Mouse (Mus musculus) liver (tissue): Measurements from ENCODE around the gene Ccn1.

Experiments used
- DNase-seq: peaks from one replicate; pipeline ENCODE4 v3.0.0-alpha.2; 2020; ENCODE audit warnings: mixed read lengths

Ccn1 gene

GRCm38 (mm10) chr3:145650298-145651011, 674 bp upstream of the Ccn1 start:
- DNase-seq: peak; percentile 36

DNA sequence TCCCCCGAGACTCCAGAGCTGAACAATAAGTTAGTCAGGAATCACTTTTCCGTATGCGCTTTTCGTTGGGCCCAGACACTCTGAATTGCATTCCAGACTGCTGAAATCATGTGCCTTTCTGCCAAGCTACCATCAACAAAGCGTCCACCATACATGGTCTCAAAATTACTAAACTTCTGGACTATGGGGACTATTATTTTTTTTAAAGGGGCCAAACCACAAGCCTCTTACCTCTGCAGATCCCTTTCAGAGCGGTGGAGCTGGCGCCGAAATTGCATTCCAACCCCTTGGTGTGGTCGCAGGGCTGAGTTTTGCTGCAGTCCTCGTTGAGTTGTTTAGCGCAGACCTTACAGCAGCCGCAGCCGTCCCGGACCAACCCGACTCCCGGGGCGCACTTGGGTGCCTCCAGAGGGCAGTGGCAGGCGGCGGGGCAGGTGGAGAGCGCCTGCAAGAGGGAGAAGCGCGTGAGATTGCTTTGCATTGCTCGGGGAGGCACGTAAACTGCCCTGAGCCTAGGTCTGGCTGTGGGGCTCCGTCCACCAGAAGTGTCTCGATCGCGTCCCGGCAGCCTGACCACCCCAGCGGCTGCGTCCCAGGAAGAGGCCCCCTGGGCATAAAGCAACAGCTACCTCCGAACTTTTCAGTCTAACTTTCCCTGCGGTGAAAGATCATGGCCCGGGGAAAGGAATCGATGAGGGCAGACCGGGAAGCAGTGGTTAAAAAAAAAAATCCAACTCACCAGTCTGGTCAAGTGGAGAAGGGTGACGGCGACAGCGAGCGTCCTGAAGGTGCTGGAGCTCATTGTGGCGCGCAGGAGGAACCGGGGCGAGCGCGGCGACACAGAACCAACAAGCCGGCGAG, 560 bp downstream of the Ccn1 start:
- peak; percentile 55 for DNase-seq

DNA sequence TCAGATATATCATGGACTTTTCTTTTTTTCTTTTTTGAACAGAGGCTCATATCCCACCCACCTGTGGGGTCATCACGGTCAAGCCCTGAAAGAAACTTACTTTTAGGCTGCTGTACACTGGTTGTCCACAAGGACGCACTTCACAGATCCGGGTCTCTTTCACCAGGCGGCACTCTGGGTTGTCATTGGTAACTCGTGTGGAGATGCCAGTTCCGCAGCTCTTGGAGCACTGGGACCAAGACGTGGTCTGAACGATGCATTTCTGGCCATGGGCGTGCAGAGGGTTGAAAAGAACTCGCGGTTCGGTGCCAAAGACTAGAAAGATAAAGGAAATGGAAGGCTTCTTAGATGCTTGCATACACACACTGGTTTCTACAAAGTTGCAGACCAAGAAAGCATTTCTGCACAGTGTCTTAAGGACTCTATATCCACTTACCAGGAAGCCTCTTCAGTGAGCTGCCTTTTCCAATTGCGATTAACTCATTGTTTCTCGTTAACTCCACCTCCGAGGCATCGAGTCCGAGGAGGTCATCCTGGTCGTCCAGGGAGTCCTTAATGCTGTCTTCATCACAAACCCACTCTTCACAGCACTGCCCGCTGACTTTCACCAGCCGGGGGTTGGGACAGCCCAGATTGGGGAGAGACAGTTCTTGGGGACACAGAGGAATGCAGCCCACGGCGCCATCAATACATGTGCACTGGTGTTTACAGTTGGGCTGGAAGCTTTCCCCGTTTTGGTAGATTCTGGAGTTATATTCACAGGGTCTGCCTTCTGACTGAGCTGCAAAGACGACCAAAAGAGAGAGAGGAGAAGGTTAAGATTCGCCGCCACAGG, 1.5 kb downstream of the Ccn1 start:
- no peak for DNase-seq

GRCm38 (mm10) chr3:145647416-145647815, 2.4 kb downstream of the Ccn1 start:
- no peak for DNase-seq

DNA sequence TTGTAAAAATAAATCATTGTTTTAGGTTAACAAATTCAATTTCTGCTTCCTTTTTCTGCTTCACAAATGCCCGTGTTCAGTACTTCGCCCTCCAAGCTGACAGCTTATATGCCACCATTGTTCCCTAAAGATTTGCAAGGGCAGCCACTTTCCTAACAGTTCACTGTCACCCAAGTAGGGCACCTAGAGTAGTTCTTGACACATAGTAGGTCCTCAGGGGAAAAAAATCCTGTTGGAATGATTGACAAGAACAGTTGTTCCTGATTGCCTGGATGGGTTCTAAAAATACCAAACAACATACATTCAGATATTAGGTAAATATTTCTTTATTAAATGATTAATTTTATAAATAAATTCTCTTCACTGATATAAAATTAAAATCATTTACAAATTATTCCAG, 3.1 kb downstream of the Ccn1 start:
- no peak for DNase-seq

DNA sequence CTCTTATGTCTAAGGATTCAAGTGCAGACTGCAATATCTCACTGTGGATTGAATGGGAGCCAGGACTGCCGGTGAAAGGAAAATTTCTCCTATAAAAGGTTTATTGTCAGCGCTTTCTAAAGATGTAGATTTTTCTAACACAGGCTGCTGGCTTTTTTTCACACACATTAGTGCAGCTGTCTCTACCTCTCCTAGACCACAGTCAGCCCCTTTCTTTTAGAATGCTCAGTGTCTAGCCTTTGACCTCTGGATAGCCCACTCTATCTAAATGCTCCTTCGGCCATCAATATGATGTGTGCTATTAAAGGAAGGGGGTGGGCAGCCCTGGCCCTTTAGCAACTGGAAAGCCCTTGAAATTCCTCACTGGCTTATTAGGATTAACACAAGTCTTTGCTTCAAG, 3.8 kb downstream of the Ccn1 start:
- no peak for DNase-seq

GRCm38 (mm10) chr3:145645463-145645862, 4.3 kb downstream of the Ccn1 start:
- DNase-seq: no peak

DNA sequence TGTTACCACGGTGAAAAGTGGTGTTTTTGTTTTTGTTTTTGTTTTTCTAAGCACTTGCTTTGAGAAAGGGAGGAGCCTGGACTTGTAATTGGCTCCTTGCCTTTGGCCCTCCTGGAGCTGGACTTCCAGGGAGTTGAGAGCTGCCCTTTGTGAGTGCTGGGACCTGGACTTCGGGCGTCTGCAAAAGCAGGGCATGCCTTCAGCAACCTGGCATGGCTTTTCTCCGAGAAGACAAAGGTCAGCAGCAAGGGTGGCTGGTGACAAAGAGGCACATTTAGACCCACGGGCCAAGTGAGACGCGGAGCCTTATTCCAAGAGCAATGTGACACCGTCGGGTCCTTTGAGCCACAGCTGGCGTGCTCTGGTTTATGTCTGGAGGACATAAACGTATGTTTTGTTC, 6.9 kb downstream of the Ccn1 start:
- DNase-seq: no peak

GRCm38 (mm10) chr3:145641878-145642277, 7.9 kb downstream of the Ccn1 start:
- no peak for DNase-seq

DNA sequence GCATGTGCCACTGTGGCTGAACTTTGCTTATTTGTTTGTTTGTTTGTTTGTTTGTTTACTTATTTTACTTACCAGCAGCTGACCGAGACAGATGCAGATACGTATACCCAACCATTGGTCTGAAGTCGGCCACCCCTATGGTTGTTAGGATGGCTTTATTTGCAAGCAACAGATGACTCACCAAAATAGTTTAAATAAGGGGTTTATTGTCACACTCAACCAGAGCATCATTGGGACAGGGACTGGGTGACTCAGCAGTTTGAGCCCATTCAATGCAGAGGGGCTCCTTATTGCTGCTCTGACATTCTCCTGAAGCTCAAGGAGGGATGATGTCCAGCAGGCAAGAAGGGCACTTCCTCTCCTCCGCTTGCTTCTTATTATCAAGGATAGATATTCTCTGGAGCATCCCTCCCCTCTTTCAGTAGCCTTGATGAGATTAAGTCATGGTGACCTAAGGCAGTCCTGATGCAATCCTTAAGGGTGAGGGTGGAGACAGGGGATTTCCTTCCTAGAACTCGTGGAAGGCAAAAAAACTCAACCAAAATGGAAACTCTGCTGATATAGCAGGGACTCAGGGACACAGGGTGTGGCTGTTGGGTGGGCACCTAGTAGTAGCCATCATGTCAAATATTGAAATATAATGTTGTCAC, 8.6 kb downstream of the Ccn1 start:
- no peak for DNase-seq

DNA sequence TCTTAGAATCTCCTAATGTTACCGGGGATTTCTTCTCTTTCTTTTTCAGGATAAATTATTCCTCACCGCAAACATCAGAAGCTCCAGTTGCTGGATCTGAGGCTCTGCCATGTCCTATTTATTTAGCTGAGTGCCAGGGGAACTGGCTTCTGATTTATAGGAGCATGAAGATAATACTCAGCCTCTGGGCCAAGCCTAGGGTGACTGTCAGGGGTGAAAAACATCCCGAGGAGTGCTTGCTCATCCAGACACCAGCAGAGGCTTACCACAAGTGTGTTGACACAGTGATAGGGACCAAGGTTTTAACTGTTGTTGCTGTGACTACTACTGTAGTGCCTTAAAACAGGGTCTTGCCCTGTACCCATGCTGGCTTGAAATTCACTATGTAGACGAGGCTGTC, 9.2 kb downstream of the Ccn1 start:
- DNase-seq: no peak

DNA sequence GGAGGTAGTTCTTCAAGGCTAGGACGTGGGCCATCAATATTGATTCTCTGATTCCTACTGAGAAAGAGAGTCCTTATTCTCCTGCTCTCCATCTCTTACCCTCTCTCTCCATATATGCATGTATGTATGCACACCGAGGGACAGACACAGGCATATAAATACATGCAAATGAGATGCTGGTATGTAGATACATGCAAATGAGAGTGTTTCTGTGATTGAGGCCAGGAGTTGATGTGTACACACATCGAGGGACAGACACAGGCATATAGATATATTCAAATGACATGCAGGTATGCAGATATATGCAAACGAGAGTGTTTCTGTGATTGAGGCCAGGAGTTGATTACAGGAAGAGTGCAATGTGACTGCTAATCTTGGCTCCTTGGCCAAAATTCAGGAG, 9.6 kb downstream of the Ccn1 start:
- no peak for DNase-seq

- no peak for DNase-seq
Measured at GRCm38 (mm10) chr3:145634002-145634710, 15.6 kb downstream of the Ccn1 start.

- DNase-seq: no peak
Measured at GRCm38 (mm10) chr3:145632888-145633287, 16.9 kb downstream of the Ccn1 start.

GRCm38 (mm10) chr3:145628643-145629042, 21.1 kb downstream of the Ccn1 start:
- DNase-seq: no peak

GRCm38 (mm10) chr3:145627830-145628229, 22.0 kb downstream of the Ccn1 start:
- no peak for DNase-seq

DNA sequence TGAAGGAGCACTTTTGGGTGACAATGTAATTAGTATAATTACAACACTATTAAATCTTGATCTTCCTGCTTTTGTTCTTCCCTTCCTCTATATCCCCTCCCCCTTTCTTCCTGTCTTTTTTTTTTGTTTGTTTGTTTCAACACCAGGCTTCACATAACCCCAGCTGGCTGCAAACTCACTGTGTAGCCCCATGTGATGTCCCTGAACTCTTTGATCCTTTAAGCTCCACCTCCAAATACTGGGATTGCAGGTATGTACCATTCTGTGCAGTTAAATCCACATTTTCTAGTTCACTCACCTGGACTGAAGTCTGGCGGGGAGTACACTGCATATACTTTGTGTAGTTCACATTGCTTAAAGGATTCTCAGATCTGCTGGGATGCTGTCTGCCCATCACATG, 23.7 kb downstream of the Ccn1 start:
- no peak for DNase-seq

- DNase-seq: no peak
Measured at GRCm38 (mm10) chr3:145625546-145625945, 24.2 kb downstream of the Ccn1 start.

DNA sequence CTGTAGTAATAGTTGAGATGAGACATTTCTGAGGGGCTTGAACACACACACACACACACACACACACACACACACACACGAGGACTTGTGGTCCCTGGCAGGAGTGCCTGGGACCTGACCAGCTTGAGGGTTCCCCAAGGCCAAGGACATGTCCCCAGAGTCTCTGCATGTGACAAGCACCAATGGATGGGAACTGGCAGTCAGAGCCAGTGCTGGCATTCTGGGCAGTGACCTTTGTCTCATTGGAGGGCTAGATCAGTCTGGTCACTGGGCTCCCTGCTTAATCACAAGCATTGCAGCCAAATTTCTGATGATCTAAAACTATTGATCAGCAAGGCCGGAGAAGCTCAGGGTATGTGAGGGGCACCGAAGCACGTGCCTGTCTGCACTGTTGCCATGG, 25.0 kb downstream of the Ccn1 start:
- DNase-seq: no peak

DNA sequence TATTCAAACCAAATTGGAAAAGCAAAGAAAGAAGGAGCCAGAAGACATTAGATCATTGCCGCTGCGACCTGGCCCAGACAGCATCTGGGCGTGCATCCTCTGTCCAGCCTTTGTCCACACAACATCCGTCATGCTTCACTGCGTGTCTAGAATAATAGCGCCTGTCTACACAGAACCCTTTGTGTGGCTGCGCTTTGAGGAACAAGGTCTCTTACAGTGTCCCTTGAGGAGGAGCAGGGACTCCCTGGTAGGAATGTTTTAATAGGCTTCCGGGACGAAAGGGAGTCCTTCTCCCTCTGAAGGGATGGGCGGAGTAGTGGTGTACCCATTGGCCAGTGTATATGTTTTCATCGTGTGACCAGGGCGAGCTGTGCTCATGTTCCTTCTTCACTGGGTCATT, 26.7 kb downstream of the Ccn1 start:
- DNase-seq: no peak

DNA sequence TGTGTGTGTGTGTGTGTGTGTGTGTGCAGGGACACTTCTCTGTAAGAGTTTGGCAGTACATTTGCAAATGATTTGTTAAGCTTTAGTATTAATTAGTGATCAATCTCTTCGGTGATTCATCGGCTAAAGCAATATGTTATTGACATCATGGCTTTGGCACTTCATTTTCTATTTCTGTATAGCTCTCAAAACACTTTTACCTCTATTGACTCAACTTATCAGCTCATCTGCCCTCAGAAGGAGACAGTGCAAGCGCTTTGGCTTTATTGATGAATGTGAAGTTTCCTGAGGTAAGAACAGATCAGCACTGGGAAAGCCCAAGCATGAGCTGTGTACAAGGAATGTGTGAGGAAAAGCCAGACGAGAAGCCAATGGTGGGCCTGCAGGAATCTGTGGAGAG, 28.6 kb downstream of the Ccn1 start:
- DNase-seq: no peak
